Mouse (Mus musculus): ENCODE data around the gene Leprot.

DNA sequence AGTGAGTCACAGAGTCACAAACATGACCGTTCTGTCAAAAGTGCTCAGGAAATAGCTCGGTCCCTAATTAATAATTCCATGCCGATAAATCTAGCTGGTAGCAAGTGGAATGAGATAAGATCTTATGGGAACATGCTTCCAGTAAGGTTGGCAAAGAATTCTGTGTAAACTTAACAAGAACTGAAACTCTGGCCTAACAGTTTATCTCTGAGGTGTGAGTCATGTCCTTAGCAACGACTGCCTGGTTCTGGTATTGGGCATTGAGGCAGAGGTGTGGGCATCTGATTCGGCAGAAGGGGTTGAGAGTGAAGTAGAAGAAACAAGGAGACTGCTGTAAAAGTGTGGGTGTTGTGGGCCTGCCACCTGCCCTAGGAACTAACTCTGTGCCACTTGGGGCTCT, 22.3 kb downstream of the Leprot start:
- no peak for TF ChIP-seq CTCF (IDR thresholded peaks at IDR 0.05; ENCODE audit: low read depth)
- TF ChIP-seq EP300 (optimal IDR thresholded peaks at IDR 0.05): no peak
